Mouse (Mus musculus) MEL-GATA-1-ER (cell line): Measurements from ENCODE around the gene Lamtor1.
A peak's percentile ranks its signal among the peaks of the same experiment; 100 is the strongest.

Experiments
- DNase-seq: peaks from one replicate; pipeline ENCODE4 v3.0.0-alpha.2; 2012; ENCODE audit warnings: low read depth; ENCODE audit errors: extremely low read depth

The Lamtor1 gene

GRCm38 (mm10) chr7:101905561-101906286 lies at the start of gene Lamtor1:
TSS of gene Lamtor1 (plus strand) at chr7:101905904.
- DNase-seq: peak; percentile 96

- DNase-seq: no peak
Observed at GRCm38 (mm10) chr7:101857094-101857493, 48.6 kb upstream of the Lamtor1 start, which contains the start of gene Folr2. TSS of gene Folr2 (minus strand) at chr7:101857194.

GRCm38 (mm10) chr7:101858362-101858761 lies 47.3 kb upstream of the Lamtor1 start:
- peak; percentile 11 for DNase-seq

GRCm38 (mm10) chr7:101860978-101861377 lies 44.7 kb upstream of the Lamtor1 start:
- DNase-seq: no peak

- no peak for DNase-seq
Observed at GRCm38 (mm10) chr7:101862291-101862690, 43.4 kb upstream of the Lamtor1 start.

GRCm38 (mm10) chr7:101863415-101863814 lies 42.3 kb upstream of the Lamtor1 start, which contains the start of gene Anapc15:
TSS of gene Anapc15 (plus strand) at chr7:101863715.
- no peak for DNase-seq

GRCm38 (mm10) chr7:101866491-101867265 lies 39.0 kb upstream of the Lamtor1 start:
- no peak for DNase-seq

- no peak for DNase-seq
Observed at GRCm38 (mm10) chr7:101867482-101867881, 38.2 kb upstream of the Lamtor1 start.

GRCm38 (mm10) chr7:101868241-101869162 lies 37.2 kb upstream of the Lamtor1 start:
- no peak for DNase-seq

GRCm38 (mm10) chr7:101869163-101869500 lies 36.6 kb upstream of the Lamtor1 start:
- no peak for DNase-seq

- no peak for DNase-seq
Observed at GRCm38 (mm10) chr7:101870629-101871028, 35.1 kb upstream of the Lamtor1 start, which contains the start of gene Folr1. TSS of gene Folr1 (minus strand) at chr7:101870788.

- no peak for DNase-seq
Observed at GRCm38 (mm10) chr7:101871296-101871695, 34.4 kb upstream of the Lamtor1 start.

- DNase-seq: no peak
Observed at GRCm38 (mm10) chr7:101875978-101876377, 29.7 kb upstream of the Lamtor1 start.

- DNase-seq: no peak
Observed at GRCm38 (mm10) chr7:101880855-101881254, 24.8 kb upstream of the Lamtor1 start.

- DNase-seq: no peak
Observed at GRCm38 (mm10) chr7:101882413-101883154, 23.1 kb upstream of the Lamtor1 start.

GRCm38 (mm10) chr7:101884160-101884559 lies 21.5 kb upstream of the Lamtor1 start:
- DNase-seq: no peak

- DNase-seq: no peak
Observed at GRCm38 (mm10) chr7:101886274-101886673, 19.4 kb upstream of the Lamtor1 start.

GRCm38 (mm10) chr7:101888460-101888859 lies 17.2 kb upstream of the Lamtor1 start:
- DNase-seq: no peak

- DNase-seq: no peak
Observed at GRCm38 (mm10) chr7:101895695-101896094, 10.0 kb upstream of the Lamtor1 start.
